Mouse (Mus musculus) cortical plate, adult 2 months (tissue): ENCODE results near the gene Prdm16.

Source experiments
- CTCF ChIP-seq: fragments of 200-500 bp; IDR thresholded peaks from 2 replicates; pipeline ENCODE4 v1.5.1; 2011; ENCODE audit warnings: mild to moderate bottlenecking, control low read depth, low read length; ENCODE audit not compliant: insufficient read depth; ENCODE audit errors: extremely low read depth
- POLR2A ChIP-seq: fragments of 200-500 bp; IDR thresholded peaks from 2 replicates; pipeline ENCODE4 v1.6.1; 2011; ENCODE audit warnings: mild to moderate bottlenecking, low read length, control low read depth; ENCODE audit not compliant: insufficient read depth; ENCODE audit errors: extremely low read depth

DNA sequence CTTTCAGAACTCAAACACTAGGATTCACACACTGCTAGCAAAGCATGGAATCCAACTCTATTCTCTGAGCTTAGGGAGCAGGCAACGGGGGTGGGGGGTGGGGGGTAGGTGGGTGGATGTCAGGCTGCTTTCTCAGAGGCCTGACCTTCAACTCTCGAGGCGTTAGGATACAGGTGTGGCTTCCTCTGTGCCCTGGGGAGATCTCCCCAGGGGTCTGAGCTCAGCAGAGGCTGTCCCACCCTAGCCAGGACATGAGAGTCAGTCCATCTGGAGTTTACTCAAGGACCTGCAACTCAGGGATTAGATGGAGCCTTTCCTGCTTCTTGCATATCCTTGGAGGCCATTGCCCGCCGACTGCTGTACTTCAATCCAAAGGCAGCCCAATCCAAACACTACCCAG, 267.6 kb downstream of the Prdm16 start:
- no peak for TF ChIP-seq CTCF
- TF ChIP-seq POLR2A, result no peak
